Mouse (Mus musculus): ENCODE measurements around the gene Csrp1. TPM values are rescaled to one million over a fixed set of nuclear protein-coding genes. Genes with fewer than 3 reads are reported as not detected.
A peak's percentile ranks its signal among the peaks of the same experiment; 100 is the strongest.

Gene Csrp1
- polyA plus RNA-seq, 1 experiment: 169 TPM

- peaks cover 10% of the 10 kb centered on the region for H3K4me1 ChIP-seq (ENCODE audit: control insufficient read depth, insufficient read depth, low read length)
- H3K27ac ChIP-seq (ENCODE audit: insufficient read depth, low read depth, low read length): no peak overlapping the region
- no peak overlapping the region for H3K4me3 ChIP-seq (ENCODE audit: insufficient read depth, low read depth, low read length)
- no peak for TF ChIP-seq POLR2A (IDR thresholded peaks at IDR 0.05; ENCODE audit: insufficient read depth, low read depth, low read length)
- no peak for TF ChIP-seq CTCF (IDR thresholded peaks at IDR 0.05; ENCODE audit: insufficient read depth, low read depth, low read length)
- 69% methylated on average over 3 of the region's 3 CpGs for WGBS
Observed at GRCm38 (mm10) chr1:135701314-135701713, 18.5 kb upstream of the Csrp1 start.

GRCm38 (mm10) chr1:135702722-135703121 lies 17.1 kb upstream of the Csrp1 start:
- 69% methylated on average over 2 of the region's 2 CpGs for WGBS
- no peak for TF ChIP-seq CTCF (IDR thresholded peaks at IDR 0.05; ENCODE audit: insufficient read depth, low read depth, low read length)
- no peak for TF ChIP-seq POLR2A (IDR thresholded peaks at IDR 0.05; ENCODE audit: insufficient read depth, low read depth, low read length)
- H3K4me1 ChIP-seq (ENCODE audit: control insufficient read depth, insufficient read depth, low read length): peaks cover 10% of the 10 kb centered on the region
- no peak overlapping the region for H3K27ac ChIP-seq (ENCODE audit: insufficient read depth, low read depth, low read length)
- H3K4me3 ChIP-seq (ENCODE audit: insufficient read depth, low read depth, low read length): no peak overlapping the region

GRCm38 (mm10) chr1:135704317-135704821 lies 15.5 kb upstream of the Csrp1 start:
- Histone ChIP-seq H3K4me1 (ENCODE audit: control insufficient read depth, insufficient read depth, low read length) (peaks cover 4% of the 10 kb centered on the region; the same call in 1 of the 2 replicates), H3K4me3 (ENCODE audit: insufficient read depth, low read depth, low read length) (no peak overlapping the region), H3K27ac (ENCODE audit: insufficient read depth, low read depth, low read length) (no peak overlapping the region)
- 67% methylated on average over 3 of the region's 3 CpGs for WGBS
- no peak for TF ChIP-seq POLR2A (IDR thresholded peaks at IDR 0.05; ENCODE audit: insufficient read depth, low read depth, low read length)

GRCm38 (mm10) chr1:135708369-135708768 lies 11.5 kb upstream of the Csrp1 start:
- Histone ChIP-seq H3K4me1 (ENCODE audit: control insufficient read depth, insufficient read depth, low read length) (0 out of 2 replicates have a peak, but pooled peaks cover 3% of the 10 kb centered on the region), H3K4me3 (ENCODE audit: insufficient read depth, low read depth, low read length) (no peak overlapping the region), H3K27ac (ENCODE audit: insufficient read depth, low read depth, low read length) (no peak overlapping the region)
- WGBS: 68% methylated on average over 4 of the region's 4 CpGs
- no peak for TF ChIP-seq CTCF (IDR thresholded peaks at IDR 0.05; ENCODE audit: insufficient read depth, low read depth, low read length)
- TF ChIP-seq POLR2A (IDR thresholded peaks at IDR 0.05; ENCODE audit: insufficient read depth, low read depth, low read length): no peak

GRCm38 (mm10) chr1:135711126-135711525 lies 8.7 kb upstream of the Csrp1 start:
- H3K4me3 ChIP-seq (ENCODE audit: insufficient read depth, low read depth, low read length): no peak overlapping the region
- 0 out of 2 replicates have a peak, but pooled peaks cover 3% of the 10 kb centered on the region for H3K4me1 ChIP-seq (ENCODE audit: control insufficient read depth, insufficient read depth, low read length)
- WGBS: 45% methylated on average over 7 of the region's 7 CpGs
- no peak overlapping the region for H3K27ac ChIP-seq (ENCODE audit: insufficient read depth, low read depth, low read length)
- TF ChIP-seq CTCF (IDR thresholded peaks at IDR 0.05; ENCODE audit: insufficient read depth, low read depth, low read length) (no peak), POLR2A (IDR thresholded peaks at IDR 0.05; ENCODE audit: insufficient read depth, low read depth, low read length) (no peak)

- WGBS: 92% methylated on average over 9 of the region's 9 CpGs
- Histone ChIP-seq H3K4me1 (ENCODE audit: control insufficient read depth, insufficient read depth, low read length) (0 out of 2 replicates have a peak, but pooled peaks cover 3% of the 10 kb centered on the region), H3K27ac (ENCODE audit: insufficient read depth, low read depth, low read length) (no peak overlapping the region), H3K4me3 (ENCODE audit: insufficient read depth, low read depth, low read length) (no peak overlapping the region)
- no peak for TF ChIP-seq POLR2A (IDR thresholded peaks at IDR 0.05; ENCODE audit: insufficient read depth, low read depth, low read length)
- TF ChIP-seq CTCF (IDR thresholded peaks at IDR 0.05; ENCODE audit: insufficient read depth, low read depth, low read length): no peak
Observed at GRCm38 (mm10) chr1:135714028-135714815, 5.6 kb upstream of the Csrp1 start.

GRCm38 (mm10) chr1:135714901-135715609 lies 4.8 kb upstream of the Csrp1 start:
- WGBS: 89% methylated on average over 3 of the region's 3 CpGs
- TF ChIP-seq CTCF (IDR thresholded peaks at IDR 0.05; ENCODE audit: insufficient read depth, low read depth, low read length): no peak
- TF ChIP-seq POLR2A (IDR thresholded peaks at IDR 0.05; ENCODE audit: insufficient read depth, low read depth, low read length): no peak
- Histone ChIP-seq H3K4me1 (ENCODE audit: control insufficient read depth, insufficient read depth, low read length) (peaks cover 5% of the 10 kb centered on the region; the same call in 1 of the 2 replicates), H3K4me3 (ENCODE audit: insufficient read depth, low read depth, low read length) (no peak overlapping the region), H3K27ac (ENCODE audit: insufficient read depth, low read depth, low read length) (no peak overlapping the region)

- H3K4me1 ChIP-seq (ENCODE audit: control insufficient read depth, insufficient read depth, low read length): peaks cover 2% of the 10 kb centered on the region; the same call in 1 of the 2 replicates
- no peak overlapping the region for H3K4me3 ChIP-seq (ENCODE audit: insufficient read depth, low read depth, low read length)
- no peak for TF ChIP-seq POLR2A (IDR thresholded peaks at IDR 0.05; ENCODE audit: insufficient read depth, low read depth, low read length)
- peak; percentile 69 for TF ChIP-seq CTCF (IDR thresholded peaks at IDR 0.05; ENCODE audit: insufficient read depth, low read depth, low read length)
- WGBS: 21% methylated on average over 9 of the region's 9 CpGs
- H3K27ac ChIP-seq (ENCODE audit: insufficient read depth, low read depth, low read length): no peak overlapping the region
Observed at GRCm38 (mm10) chr1:135719486-135719885, 375 bp upstream of the Csrp1 start.

GRCm38 (mm10) chr1:135723016-135723415 lies 3.2 kb downstream of the Csrp1 start:
- TF ChIP-seq POLR2A (IDR thresholded peaks at IDR 0.05; ENCODE audit: insufficient read depth, low read depth, low read length) (no peak), CTCF (IDR thresholded peaks at IDR 0.05; ENCODE audit: insufficient read depth, low read depth, low read length) (no peak)
- 100% methylated on average over 1 of the region's 1 CpGs for WGBS
- no peak overlapping the region for H3K4me3 ChIP-seq (ENCODE audit: insufficient read depth, low read depth, low read length)

More at GRCm38 (mm10) chr1:135723016-135723415, 3.2 kb downstream of the Csrp1 start:
- H3K4me1 ChIP-seq (ENCODE audit: control insufficient read depth, insufficient read depth, low read length): peaks cover 4% of the 10 kb centered on the region; the same call in 1 of the 2 replicates
- no peak overlapping the region for H3K27ac ChIP-seq (ENCODE audit: insufficient read depth, low read depth, low read length)

Data from olfactory bulb, adult 2 months (tissue).